Mouse (Mus musculus): ENCODE measurements at regions not wholly inside any gene's neighbourhood (a gene's known extent, or its start where the extent isn't known, plus 50 kb on each side); places are given as distances from the start of the nearest gene placed in this dataset.
"Not testable (repeated sequence)": the region's sequence is repeated elsewhere in the genome, so short reads cannot be mapped to it uniquely, and the experiment has no call there.

- no peak for DNase-seq (ENCODE audit: inconsistent age in 2 of 2, low spot score in 1 of 2)
These were observed 145.7 kb upstream of the Tmem229a start for GRCm38 (mm10) chr6:25101761-25102160.

- no peak for DNase-seq (ENCODE audit: inconsistent age in 2 of 2, low spot score in 1 of 2)
These were observed 131.1 kb upstream of the Tmem229a start for GRCm38 (mm10) chr6:25087167-25087566.

DNA sequence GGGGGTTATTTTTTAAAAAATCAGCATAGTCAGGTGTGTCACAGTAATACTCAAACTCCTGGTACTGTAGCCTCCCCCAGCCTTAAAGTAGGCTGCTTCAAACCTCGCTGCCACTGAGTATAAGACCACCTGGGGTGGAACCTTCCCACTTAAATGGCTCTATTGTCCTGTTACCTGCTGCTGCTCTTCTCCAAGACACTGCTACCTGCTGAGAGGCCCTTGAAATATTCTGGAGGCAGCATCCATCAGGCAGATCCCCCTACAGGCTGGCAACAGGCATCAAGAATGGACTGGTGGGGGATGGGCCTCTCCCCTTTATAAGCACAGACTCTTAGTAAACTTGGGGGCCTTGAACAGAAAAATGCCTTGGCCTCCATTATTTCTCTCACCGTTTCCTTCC, 129.8 kb upstream of the Tmem229a start:
- DNase-seq (ENCODE audit: inconsistent age in 2 of 2, low spot score in 1 of 2) = no peak

GRCm38 (mm10) chr6:25085296-25085695, 129.2 kb upstream of the Tmem229a start:
- not testable (repeated sequence) for DNase-seq (ENCODE audit: inconsistent age in 2 of 2, low spot score in 1 of 2)

- DNase-seq (ENCODE audit: inconsistent age in 2 of 2, low spot score in 1 of 2) = no peak
These were observed 109.8 kb upstream of the Tmem229a start for GRCm38 (mm10) chr6:25065913-25066312.

- no peak for DNase-seq (ENCODE audit: inconsistent age in 2 of 2, low spot score in 1 of 2)
These were observed 76.9 kb upstream of the Tmem229a start for GRCm38 (mm10) chr6:25032878-25033509.

GRCm38 (mm10) chr6:25026953-25027352, 70.9 kb upstream of the Tmem229a start:
- DNase-seq (ENCODE audit: inconsistent age in 2 of 2, low spot score in 1 of 2) = no peak

DNA sequence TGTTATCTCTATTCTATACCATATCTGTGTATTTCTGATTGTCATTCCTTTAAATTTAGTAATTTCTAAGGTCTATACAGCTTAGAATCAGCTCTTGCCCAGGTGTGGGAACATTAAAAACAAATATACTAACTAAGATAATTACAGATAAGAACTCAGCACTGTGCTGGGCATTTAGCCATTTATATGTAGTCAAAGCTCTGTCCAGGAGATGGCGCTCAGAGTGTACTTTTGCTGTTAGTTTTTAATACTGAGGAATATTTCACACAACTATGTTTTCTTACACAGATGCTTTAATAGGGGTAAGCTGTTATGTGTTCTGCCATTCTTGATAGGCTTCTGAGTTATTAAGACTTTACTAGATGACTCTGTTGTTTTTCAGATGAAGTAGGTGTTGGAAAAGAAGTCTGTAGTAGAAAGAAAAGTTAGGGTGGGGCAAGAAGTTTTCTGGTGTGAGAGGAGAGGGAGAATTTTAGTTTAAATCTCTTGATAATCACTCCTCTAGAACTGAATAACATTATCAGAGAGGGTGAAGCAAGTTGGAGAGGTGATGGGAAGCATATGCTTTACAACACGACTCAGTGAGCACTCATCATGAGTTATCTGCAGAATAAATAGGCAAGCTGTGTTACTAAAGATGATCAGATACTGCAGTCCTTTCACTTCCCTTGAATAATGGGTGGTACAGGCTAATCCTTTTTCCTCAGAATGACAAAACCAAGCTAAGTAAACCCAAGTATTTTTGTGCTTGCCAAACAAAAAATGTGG, 64.1 kb upstream of the Tmem229a start:
- peak in 1 of 2 experiments; percentile 53 for DNase-seq (ENCODE audit: inconsistent age in 2 of 2, low spot score in 1 of 2)

GRCm38 (mm10) chr6:25013288-25013606, 57.1 kb upstream of the Tmem229a start:
- DNase-seq (ENCODE audit: inconsistent age in 2 of 2, low spot score in 1 of 2) = no peak

DNA sequence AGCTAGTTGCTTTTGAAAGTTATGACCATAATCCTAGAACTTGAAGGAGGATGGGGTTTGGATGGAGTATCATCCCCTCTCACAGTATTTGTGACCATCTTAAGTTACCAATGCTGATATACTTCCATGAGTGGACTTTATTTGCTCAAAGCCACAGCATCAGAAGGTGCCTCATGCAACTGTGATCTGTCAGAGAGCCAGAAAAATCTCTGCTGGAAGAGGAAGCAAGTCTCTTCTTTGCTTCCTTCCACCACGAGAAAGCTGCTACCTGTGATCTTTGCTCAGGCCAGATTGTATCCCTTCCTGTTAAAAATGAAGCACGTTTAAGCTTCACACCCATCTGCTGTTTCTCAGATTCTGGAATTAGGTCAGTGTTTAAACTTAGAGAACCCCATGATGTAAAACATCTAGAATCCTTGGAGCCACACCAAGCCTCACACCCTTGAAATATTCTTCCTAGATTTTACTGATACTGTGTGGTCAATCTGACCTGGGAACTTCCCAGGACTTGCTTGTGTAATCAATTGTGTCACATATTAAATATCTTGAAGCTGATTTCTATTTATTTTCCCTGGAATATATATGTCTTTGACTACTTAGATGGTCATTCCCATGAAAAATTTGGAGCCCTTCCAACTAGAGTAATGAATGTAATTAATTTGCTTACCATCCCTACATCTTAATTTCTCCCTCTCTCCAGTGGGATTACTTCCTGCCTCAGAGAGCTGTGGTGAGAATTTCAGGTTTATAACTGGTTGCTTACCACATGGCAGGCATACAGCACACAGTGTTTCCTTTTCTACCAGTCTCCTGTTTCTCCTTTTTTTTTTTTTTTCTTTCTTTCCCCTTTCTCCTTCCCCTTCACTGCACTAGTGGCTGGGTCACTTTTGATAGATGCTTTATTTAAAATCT, 56.5 kb upstream of the Tmem229a start:
- no peak for DNase-seq (ENCODE audit: inconsistent age in 2 of 2, low spot score in 1 of 2)

DNA sequence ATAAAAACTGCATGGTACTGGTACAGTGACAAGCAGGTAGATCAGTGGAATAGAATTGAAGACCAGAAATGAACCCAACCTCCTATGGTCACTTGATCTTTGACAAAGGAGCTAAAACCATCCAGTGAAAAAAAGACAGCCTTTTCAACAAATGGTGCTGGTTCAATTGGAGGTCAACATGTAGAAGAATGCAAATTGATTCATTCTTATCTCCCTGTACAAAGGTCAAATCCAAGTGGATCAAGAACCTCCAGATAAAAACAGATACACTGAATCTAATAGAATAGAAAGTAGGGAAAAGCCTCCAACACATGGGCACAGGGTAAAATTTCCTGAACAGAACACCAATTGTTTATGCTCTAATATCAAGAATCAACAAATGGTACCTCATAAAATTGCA, 52.8 kb upstream of the Tmem229a start:
- DNase-seq (ENCODE audit: inconsistent age in 2 of 2, low spot score in 1 of 2) = not testable (repeated sequence)
